Mouse (Mus musculus): Measurements from ENCODE around the gene Krtap5-5.

DNA sequence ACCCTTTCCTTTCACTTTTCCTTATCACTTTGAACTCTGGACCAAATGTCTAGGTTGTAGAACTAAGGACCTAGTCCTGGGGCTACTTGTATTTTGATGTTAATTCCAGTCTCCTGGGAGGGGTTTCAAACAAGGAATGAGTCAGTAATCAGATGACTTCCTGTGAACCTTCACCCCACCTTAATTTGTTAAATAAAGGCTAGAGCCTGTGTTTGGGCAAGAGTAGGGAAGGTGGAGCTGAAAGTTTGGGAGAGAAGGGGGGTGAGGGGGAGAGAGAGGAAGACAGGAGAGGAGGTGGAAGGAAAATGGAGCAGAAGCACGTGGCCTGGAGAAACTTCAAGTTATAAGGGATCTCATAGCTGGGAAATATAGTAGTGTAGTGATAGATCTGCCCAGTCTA lies 1.8 kb upstream of the Krtap5-5 start:
- TF ChIP-seq CTCF (IDR thresholded peaks at IDR 0.05; ENCODE audit: insufficient read depth, low read length), result no peak
- TF ChIP-seq POLR2A (IDR thresholded peaks at IDR 0.05; ENCODE audit: borderline replicate concordance, extremely low read depth, low read depth, low read length), result no peak

All from lung, adult 2 months (tissue).